Mouse (Mus musculus) gastrocnemius, postnatal 14 days (tissue): Measurements from ENCODE around the gene Syt1. TPM values are rescaled to one million over a fixed set of nuclear protein-coding genes. Genes with fewer than 3 reads are reported as not detected.

Source experiments
- DNase-seq: peaks from one replicate; pipeline ENCODE4 v3.0.0; 2021; ENCODE audit warnings: mixed read lengths
- intact Hi-C: fragments of 180-260 bp; cut with DNase I; formaldehyde crosslinking; loops from one replicate; pipeline ENCODE4 v1.15.1; 2025; ENCODE audit warnings: low total_unique reads
- total RNA-seq, 2 experiments: library from RNA; stranded (reverse); gene quantifications; 2 replicates each; pipeline ENCODE4 v1.2.3; 2021

The Syt1 gene
- total RNA-seq, 2 experiments from 2014 or later = 0.12 to 0.20 TPM

DNA sequence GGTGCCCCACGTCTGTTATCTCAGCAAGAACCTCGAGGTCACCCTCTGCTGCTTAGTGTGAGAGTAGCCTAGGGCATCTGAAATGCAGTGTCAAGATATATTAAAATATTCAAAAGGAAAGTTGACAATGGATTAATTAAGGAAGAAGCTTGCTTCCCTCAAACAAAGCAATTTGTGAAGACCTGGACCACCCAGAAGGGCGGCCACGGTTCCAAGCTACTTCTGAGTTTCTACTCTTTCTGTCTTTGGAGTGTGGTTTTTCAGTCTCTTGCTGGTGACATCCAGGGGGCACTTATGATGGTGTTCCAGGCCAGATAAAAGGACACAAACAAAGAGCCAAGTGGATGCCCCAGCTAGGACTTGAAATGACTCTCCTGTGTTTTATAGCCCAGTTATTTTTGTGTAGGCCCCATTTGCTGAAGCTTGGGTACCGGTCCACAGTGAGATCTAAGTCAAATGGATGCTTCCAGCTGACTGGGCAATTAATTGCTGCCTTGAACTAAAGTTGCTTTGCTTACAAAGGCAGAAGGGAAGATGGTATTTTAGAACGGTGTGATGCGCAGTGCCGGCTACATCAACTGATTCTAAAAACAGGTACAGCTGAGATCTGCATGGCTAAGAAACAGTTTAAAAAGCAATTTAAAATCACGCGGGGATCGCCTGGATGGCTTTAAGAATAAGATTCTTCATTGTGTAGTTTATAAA lies 530.5 kb downstream of the Syt1 start:
- DNase-seq = no peak
- intact Hi-C loops = no loop called here

DNA sequence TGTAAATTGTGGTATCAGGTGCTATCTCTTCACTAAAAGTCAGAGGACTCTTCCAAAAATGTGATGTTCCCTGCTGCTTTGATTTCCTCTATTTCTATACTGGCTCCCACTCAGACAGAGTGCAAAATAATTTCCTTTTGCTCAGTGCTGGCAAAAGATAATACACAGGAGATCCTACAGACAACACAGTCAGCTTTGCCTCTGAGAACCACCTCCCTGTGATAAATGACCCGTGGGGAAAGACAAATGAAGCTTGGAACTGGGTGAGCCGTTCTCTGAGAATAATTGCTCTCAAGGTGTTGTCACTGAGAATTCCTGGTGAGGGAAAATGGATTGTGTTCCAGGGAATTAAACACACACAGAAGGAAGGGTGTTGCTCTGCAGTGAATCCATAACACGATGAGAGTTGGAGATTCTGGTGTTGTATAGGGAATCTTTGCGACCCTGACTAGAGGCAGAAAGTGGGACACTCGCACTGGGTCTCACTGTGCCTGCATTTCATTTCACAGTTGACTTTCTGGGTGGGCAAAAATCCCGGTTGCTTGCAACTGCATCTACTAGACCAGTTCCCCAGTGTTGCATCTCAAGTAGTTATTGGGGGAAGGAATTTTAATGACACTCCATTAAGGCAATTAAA lies 540.3 kb downstream of the Syt1 start:
- intact Hi-C loops = no loop called here
- no peak for DNase-seq

DNA sequence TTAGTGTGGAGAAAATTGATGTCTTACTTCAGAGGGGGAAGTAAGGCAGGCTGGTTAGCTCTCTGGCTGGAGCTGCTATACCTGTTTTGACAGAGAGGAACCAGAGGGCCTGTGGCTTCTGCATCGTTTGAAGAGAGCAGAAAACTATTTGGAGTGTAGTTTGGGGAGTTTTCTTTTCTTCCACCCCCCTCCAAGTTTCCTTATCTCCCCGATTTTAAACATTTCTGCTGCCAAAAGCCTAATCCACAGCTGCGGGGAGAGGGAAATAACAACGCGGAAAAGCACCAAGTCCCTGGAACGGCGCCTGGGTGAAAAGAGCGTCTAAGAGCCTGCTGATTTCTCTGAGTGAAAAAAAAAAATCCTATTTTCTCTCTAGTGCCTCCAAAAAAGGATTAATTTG lies 544.2 kb downstream of the Syt1 start:
- intact Hi-C loops = no loop called here
- DNase-seq = no peak

DNA sequence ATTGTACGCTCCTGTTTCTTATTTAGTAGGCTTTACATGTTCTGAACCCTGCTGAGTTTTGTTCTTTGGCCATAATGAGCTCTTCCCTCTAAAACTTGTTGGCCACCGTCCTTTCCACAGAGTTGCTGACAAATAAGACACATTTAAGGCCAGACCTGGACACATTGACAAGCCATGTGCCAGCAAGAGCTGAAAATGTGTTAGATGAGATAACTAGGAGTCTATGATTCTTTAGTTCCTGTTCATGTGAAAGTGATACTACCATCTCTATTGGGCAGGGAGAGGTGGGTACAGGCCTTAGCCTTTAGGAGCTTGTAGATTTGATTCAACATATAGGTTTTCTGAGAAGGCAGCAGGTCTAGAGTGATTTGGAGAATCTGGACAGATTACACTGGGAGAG lies 548.9 kb downstream of the Syt1 start:
- no peak for DNase-seq
- intact Hi-C loops = no loop called here

DNA sequence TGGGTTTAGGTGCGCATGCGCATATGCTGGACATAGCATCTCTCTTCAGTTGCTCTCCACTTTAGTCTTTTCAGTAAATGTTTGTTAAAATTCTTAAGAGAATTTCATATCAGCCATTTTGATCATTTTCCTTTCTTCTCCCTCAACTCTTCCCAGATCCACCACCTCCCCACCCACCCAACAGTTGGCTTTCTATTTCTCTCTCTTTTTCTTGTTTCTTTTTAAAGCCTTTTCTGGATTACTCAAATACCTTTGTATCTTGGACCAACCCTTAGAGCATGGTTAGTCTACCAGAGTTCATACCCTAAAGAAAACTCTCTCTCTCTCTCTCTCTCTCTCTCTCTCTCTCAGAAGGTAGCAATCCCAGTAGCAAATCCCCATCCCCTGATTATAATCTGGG lies 553.7 kb downstream of the Syt1 start:
- no peak for DNase-seq
- intact Hi-C loops = no loop called here

DNA sequence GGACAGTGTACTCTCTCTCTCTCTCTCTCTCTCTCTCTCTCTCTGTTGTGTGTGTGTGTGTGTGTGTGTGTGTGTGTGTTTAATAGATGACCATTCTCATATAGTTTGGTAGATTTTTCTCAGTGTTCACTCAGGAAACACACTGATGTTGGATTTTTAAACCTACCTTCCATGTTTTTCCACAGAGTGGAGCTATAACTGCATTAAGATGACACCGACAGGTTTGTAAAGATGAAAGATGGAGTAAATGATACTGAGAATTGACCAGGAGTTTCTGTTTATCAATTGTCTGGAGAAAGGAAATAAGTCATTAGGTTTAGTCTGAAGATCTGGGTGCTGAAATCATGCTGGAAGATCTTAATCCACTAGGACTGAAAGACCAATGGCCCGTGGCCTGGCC lies 554.9 kb downstream of the Syt1 start:
- no peak for DNase-seq
- intact Hi-C loops = no loop called here

DNA sequence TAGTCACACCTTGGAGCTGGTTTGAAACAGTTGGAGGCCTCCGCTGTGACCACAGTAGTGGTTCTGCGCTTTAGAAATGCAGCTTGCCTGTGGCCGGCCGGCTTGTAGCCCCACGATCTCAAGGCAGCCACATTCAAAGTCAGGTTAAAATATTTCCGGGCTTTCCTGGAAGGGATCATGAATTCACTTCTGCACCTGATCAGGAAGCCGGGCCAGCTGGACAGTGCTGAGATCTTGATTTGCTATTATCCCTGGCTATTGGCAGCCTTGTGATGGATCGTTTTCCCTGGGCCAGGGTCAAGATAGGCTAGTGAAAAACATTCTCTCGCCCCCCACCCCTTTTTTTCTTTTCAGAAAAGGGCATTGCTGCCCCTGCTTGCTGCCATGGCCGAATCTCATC lies 555.6 kb downstream of the Syt1 start:
- intact Hi-C loops = no loop called here
- DNase-seq = no peak

DNA sequence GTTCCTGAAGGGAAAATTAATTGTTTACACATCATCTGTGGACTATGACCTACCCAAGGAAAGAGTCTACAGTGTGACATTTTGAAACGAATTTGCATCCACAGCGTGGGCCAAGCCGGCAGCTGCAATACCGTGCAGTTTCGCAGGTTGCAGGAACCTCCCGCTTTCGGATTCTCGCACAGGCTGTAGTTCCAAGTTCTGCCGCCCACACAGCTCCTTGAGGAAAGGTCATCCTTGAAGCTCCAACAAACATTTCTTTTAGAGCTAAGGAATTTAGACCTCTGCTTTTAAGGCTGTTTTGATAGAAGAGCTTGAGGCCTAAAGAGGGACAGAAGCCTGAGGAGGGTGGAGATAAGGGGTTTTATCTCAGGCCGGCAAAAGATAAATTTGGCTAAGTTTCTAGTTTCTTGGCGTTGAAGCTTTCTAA lies 556.1 kb downstream of the Syt1 start:
- intact Hi-C loops = no loop called here
- no peak for DNase-seq

DNA sequence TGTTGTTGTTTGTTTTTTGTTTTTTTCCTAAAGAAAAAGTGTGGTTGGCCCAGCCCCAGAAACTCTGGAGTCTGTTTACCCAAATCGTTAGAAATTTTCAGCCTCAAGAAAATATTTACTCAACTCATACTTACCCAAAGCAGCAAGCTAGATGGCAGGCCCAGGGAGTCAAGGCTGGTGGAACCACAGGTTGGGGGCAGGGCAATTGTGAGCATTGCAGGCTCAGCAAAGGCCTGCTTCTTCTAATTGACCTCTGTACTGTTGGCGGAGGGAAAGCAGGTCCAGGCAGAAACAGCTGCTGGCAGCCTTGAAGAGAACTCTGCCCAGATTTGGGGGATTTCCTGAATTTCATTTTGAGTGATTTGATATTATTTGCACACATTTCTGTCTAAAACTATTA lies 557.2 kb downstream of the Syt1 start:
- intact Hi-C loops = no loop called here
- no peak for DNase-seq

DNA sequence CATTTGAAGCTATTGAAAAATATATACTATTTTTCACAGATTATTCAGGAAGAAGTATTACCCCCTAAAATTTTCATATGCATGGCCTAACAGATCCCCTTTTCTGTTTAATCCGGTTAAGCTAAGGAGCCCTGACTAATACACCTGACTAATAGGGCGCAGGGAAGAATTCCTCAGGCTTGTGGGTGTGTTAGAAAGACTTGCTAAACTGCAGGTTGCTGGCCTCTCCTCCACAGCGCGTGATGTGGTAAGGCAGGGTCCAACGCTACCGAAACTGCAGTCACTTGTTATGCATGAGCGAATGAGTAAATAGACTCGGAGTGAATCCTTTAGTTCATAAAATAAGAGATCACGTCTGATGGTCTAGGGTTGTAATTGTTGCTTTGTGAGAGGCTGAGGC lies 558.4 kb downstream of the Syt1 start:
- no peak for DNase-seq
- intact Hi-C loops = no loop called here

DNA sequence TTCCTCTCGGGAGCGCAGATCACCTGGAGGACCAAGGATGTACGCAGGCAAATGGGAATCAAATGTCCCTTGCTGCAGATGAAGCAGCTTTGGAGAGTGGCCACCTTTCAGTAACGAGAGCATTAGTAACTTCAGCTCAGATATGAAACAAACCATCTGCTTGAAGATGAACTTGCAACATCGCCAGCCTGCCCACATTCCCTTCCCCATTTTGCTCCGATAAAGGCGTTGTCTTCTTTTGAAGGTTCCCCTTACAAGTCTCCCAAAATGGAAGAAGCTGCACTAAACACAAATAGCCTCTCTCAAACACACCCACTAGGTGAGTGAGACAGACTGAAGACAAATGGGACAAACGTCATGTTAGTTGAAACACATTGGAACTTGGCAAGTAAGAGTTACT lies 559.3 kb downstream of the Syt1 start:
- DNase-seq = no peak
- intact Hi-C loops = no loop called here

DNA sequence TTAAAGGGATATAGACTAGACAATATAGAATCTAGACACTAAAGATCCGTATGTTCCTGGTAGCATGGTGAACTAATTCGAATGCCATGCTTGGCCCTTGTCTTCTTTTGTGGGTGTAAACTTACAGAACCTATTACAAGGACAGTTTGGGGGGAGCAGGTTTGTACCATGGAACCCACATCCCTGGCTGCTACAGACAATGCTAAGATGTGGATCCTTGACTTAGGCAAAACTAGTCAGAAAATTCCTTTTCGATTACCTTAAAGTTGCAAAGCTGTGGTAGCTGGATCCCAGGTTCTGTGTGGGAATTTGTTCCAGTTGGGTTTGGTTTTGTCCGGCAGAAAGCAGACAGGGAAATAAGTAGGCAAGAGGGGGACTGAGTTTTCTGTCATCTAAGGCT lies 560.4 kb downstream of the Syt1 start:
- intact Hi-C loops = no loop called here
- no peak for DNase-seq

DNA sequence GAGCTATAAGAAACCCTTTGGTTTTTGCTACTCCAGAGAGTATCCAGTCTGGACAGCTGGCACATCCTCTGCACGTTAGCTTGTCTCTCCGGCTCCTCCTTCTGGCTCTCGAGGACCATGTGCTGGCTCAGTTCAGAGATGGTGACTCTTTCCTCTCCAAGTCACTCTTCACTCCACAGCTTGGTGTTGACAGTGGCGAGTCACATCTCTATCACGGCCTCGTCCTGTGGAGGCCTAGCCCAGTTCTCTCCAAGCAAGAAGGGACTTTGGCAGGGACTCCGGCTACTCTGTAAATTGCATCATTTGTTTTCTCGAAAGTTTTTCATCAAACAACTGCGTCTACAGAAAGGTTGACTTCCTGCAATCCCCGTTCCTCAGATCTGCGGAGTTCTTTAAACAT lies 562.4 kb downstream of the Syt1 start:
- no peak for DNase-seq

More for the DNA sequence above, 562.4 kb downstream of the Syt1 start:
- intact Hi-C loops = no loop called here
